Mouse (Mus musculus) lung, embryonic 16.5 days (tissue): ENCODE results near the gene Hbb-bh2. TPM values are rescaled to one million over a fixed set of nuclear protein-coding genes. Genes with fewer than 3 reads are reported as not detected.
"Not testable (repeated sequence)": the region's sequence is repeated elsewhere in the genome, so short reads cannot be mapped to it uniquely, and the experiment has no call there.

ENCODE experiments used
- ATAC-seq: fragments of 200-750 bp; cut with Nextera tagmentation; 2 replicates; pipeline ENCODE4 v1.8.0; 2017; ENCODE audit warnings: low read depth, mild to moderate bottlenecking, moderate library complexity
- H3K27ac ChIP-seq: fragments of 300-500 bp; sonication (generic); 2 replicates; pipeline ENCODE4 v1.5.1; 2014; ENCODE audit warnings: mild to moderate bottlenecking, control low read depth, low read length
- H3K27me3 ChIP-seq: fragments of 300-500 bp; sonication (generic); 2 replicates; pipeline ENCODE4 v1.6.1; 2014; ENCODE audit warnings: low read depth, low read length, mixed read lengths; ENCODE audit not compliant: control insufficient read depth, insufficient read depth
- H3K36me3 ChIP-seq: fragments of 300-500 bp; sonication (generic); 2 replicates; pipeline ENCODE4 v1.6.1; 2014; ENCODE audit warnings: low read length; ENCODE audit not compliant: control insufficient read depth, insufficient read depth
- H3K4me1 ChIP-seq: fragments of 300-500 bp; sonication (generic); replicated peaks from 2 replicates; pipeline ENCODE4 v1.6.1; 2014; ENCODE audit warnings: low read length, mixed read lengths; ENCODE audit not compliant: control insufficient read depth, insufficient read depth
- H3K4me2 ChIP-seq: fragments of 300-500 bp; sonication (generic); 2 replicates; pipeline ENCODE4 v1.6.1; 2014; ENCODE audit warnings: low read depth, low read length, control low read depth
- H3K4me3 ChIP-seq: fragments of 300-500 bp; sonication (generic); 2 replicates; pipeline ENCODE4 v1.5.1; 2014; ENCODE audit warnings: mild to moderate bottlenecking, low read length, control low read depth
- H3K9ac ChIP-seq: fragments of 300-500 bp; sonication (generic); 2 replicates; pipeline ENCODE4 v1.6.1; 2014; ENCODE audit warnings: low read length, control low read depth
- H3K9me3 ChIP-seq: fragments of 300-500 bp; sonication (generic); 2 replicates; pipeline ENCODE4 v1.6.1; 2016; ENCODE audit warnings: low read length; ENCODE audit not compliant: control insufficient read depth
- WGBS: fragments of 180-500 bp; shearing (Covaris S2); extraction: QIAGEN DNeasy Blood & Tissue Kit; methylation state at CpG from one replicate; pipeline ENCODE4 v1.1.7; 2014; 5-methylcytosine and 5-hydroxymethylcytosine counted together
- polyA plus RNA-seq: library from polyadenylated mRNA; unstranded; fragments of >200 nt; fragmentation: Nextera tagmentation; extraction: Ambion mirVana; gene quantifications from 2 replicates; pipeline ENCODE4 v1.2.1, GENCODE M21; 2015

Hbb-bh2 gene
- polyA plus RNA-seq, 1 experiment from 2014 or later = not detected

DNA sequence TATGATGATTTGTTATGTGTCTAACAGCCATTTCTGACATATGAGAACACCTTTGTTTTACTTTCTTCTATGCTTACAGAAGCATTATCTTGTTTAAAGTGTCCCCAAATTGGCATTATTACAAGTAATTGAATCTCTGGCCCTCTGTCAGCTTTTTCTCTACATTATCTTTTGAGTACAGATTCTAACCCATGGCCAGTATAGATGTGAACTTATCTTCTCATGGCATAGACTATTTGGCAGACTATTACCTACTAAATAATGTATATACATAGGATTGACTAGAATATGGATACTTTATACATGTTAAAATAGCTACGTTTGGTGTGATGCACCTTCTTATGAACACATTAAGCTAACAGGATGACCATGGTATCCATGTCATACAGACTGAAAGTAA, 14.3 kb upstream of the Hbb-bh2 start:
- H3K4me1 ChIP-seq = no peaks in the 10 kb centered on the region
- H3K27me3 ChIP-seq = no peaks in the 10 kb centered on the region
- no peak for ATAC-seq
- no peaks in the 10 kb centered on the region for H3K36me3 ChIP-seq
- no peak overlapping the region for H3K27ac ChIP-seq
- no peaks in the 10 kb centered on the region for H3K9me3 ChIP-seq
- 45% methylated on average over 1 of the region's 1 CpGs for WGBS
- H3K4me3 ChIP-seq = no peak overlapping the region
- H3K9ac ChIP-seq = no peak overlapping the region
- no peak overlapping the region for H3K4me2 ChIP-seq

DNA sequence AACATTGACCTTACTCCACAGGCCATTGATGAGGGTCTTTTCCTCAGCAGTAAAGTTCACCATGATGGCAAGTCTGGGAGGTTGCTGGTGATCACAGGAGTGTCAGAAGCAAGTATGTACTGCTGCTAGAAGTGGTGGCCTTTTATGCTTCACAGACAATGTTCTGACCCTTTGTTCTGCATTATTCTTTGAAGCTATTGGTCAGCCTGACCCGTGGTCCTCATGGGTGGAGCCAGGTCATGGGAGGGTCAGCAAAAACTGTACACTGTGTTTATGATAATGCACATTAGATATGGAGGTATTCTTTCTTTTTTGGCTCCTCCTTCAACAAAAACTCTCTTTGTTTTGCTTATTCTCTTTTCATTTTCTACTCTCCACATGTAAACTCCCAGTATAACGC, 12.8 kb upstream of the Hbb-bh2 start, which contains the start of gene Hbb-y:
TSS of gene Hbb-y (minus strand) at position 127 of the 400 bp plus-strand sequence.
- WGBS = 53% methylated on average over 2 of the region's 2 CpGs
- Histone ChIP-seq H3K4me1 (no peaks in the 10 kb centered on the region), H3K27me3 (no peaks in the 10 kb centered on the region), H3K4me3 (no peak within 1 kb of the TSS), H3K9me3 (no peaks in the 10 kb centered on the region), H3K4me2 (no peak within 1 kb of the TSS), H3K27ac (no peak within 1 kb of the TSS), H3K9ac (no peak within 1 kb of the TSS), H3K36me3 (no peaks in the 10 kb centered on the region)
- ATAC-seq = no peak

DNA sequence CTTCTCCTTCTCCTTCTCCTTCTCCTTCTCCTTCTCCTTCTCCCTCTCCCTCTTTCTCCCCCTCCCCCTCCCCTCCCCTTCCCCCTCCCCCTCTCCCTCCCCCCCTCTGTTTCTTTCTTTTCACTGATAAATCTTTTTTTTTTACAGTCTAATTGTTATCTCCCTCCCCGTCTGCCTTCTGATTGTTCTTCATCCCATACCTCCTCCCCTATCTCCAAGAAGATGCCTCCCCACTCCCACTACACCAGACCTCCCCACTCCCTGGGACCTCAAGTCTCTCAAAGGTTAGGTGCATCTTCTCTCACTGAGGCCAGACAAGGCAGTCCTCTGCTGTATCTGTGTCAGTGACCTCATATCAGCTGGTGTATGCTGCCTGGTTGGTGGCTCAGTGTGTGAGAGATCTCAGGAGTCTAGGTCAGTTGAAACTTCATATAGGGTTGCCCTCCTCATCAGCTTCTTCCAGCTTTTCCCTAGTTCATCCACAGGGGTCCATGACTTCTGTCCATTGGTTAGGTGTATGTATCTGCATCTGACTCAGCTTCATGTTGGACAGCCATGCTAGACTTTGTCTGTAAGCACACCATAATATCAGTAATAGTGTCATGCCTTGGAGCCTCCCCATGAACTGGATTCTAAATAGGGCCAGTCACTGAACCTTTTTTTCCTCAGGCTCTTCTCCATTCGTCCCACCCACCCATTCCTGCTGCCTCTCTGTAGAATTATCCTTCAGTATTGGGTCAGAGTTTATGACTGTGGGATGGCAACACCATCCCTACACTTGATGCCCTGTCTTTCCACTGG, 4.4 kb upstream of the Hbb-bh2 start:
- H3K27me3 ChIP-seq = no peaks in the 10 kb centered on the region
- H3K4me1 ChIP-seq = no peaks in the 10 kb centered on the region
- H3K9me3 ChIP-seq = no peaks in the 10 kb centered on the region
- H3K4me3 ChIP-seq = no peak overlapping the region
- H3K36me3 ChIP-seq = no peaks in the 10 kb centered on the region
- no peak overlapping the region for H3K4me2 ChIP-seq
- H3K9ac ChIP-seq = no peak overlapping the region
- 43% methylated on average over 1 of the region's 2 CpGs for WGBS
- no peak for ATAC-seq
- no peak overlapping the region for H3K27ac ChIP-seq

GRCm38 (mm10) chr7:103843034-103843433, 2.7 kb upstream of the Hbb-bh2 start, which contains the start of gene Hbb-bh1:
Hbb-bh1 (minus strand) TSS chr7:103843164.
- no peak within 1 kb of the TSS for H3K4me3 ChIP-seq
- H3K9ac ChIP-seq = no peak within 1 kb of the TSS
- H3K36me3 ChIP-seq = no peaks in the 10 kb centered on the region
- no peaks in the 10 kb centered on the region for H3K9me3 ChIP-seq
- 75% methylated on average over 2 of the region's 2 CpGs for WGBS
- no peaks in the 10 kb centered on the region for H3K27me3 ChIP-seq
- H3K4me2 ChIP-seq = no peak within 1 kb of the TSS
- no peak for ATAC-seq
- no peak within 1 kb of the TSS for H3K27ac ChIP-seq
- H3K4me1 ChIP-seq = no peaks in the 10 kb centered on the region

- no peaks in the 10 kb centered on the region for H3K36me3 ChIP-seq
- 88% methylated on average over 4 of the region's 4 CpGs for WGBS
- H3K4me2 ChIP-seq = no peak within 1 kb of the TSS
- H3K27ac ChIP-seq = no peak within 1 kb of the TSS
- no peaks in the 10 kb centered on the region for H3K27me3 ChIP-seq
- no peak within 1 kb of the TSS for H3K4me3 ChIP-seq
- no peak for ATAC-seq
- H3K9me3 ChIP-seq = no peaks in the 10 kb centered on the region
- no peak within 1 kb of the TSS for H3K9ac ChIP-seq
- H3K4me1 ChIP-seq = no peaks in the 10 kb centered on the region
These were observed 12.5 kb downstream of the Hbb-bh2 start, which contains the start of gene Hbb-bs for GRCm38 (mm10) chr7:103827808-103828207. Hbb-bs (minus strand) TSS chr7:103828096.

GRCm38 (mm10) chr7:103827139-103827538, 13.2 kb downstream of the Hbb-bh2 start:
- H3K9ac ChIP-seq, H3K4me2 ChIP-seq, H3K36me3 ChIP-seq, H3K4me1 ChIP-seq, H3K4me3 ChIP-seq, H3K27me3 ChIP-seq, ATAC-seq, H3K9me3 ChIP-seq, H3K27ac ChIP-seq: not testable (repeated sequence)
- no CpG with 5 or more reads among the region's 2 CpGs for WGBS

- no peak for ATAC-seq
These were observed 13.9 kb downstream of the Hbb-bh2 start for GRCm38 (mm10) chr7:103826255-103826887.

GRCm38 (mm10) chr7:103825536-103826254, 14.6 kb downstream of the Hbb-bh2 start:
- H3K36me3 ChIP-seq = no peaks in the 10 kb centered on the region
- no peak overlapping the region for H3K9ac ChIP-seq
- WGBS = 84% methylated on average over 3 of the region's 3 CpGs
- ATAC-seq = no peak
- no peaks in the 10 kb centered on the region for H3K4me1 ChIP-seq
- no peaks in the 10 kb centered on the region for H3K9me3 ChIP-seq
- no peak overlapping the region for H3K27ac ChIP-seq
- H3K27me3 ChIP-seq = no peaks in the 10 kb centered on the region
- H3K4me2 ChIP-seq = no peak overlapping the region
- H3K4me3 ChIP-seq = no peak overlapping the region

More at GRCm38 (mm10) chr7:103826255-103826887, 13.9 kb downstream of the Hbb-bh2 start:
- Histone ChIP-seq H3K9me3 (no peaks in the 10 kb centered on the region), H3K4me1 (no peaks in the 10 kb centered on the region), H3K36me3 (no peaks in the 10 kb centered on the region), H3K4me3 (no peak overlapping the region), H3K4me2 (no peak overlapping the region), H3K9ac (no peak overlapping the region), H3K27me3 (no peaks in the 10 kb centered on the region), H3K27ac (no peak overlapping the region)
- 60% methylated on average over 3 of the region's 3 CpGs for WGBS

DNA sequence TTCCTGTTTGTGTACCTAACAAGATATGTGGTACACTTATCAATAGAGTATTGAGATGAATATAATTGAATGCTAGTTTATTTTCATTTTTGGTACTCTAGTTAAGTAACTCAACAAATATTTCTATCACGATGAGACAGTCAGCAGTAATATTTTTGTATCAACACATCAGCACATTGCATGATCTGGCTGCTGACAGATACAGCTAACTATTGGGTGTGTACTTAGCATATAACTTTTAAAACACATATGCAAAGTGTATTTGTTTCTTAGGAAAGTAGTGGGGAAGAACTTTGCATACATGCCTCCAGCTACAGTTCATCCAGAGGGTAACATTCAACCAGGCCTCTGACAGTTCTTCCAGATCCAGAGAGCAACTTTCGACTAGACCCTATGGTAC, 15.7 kb downstream of the Hbb-bh2 start:
- H3K27me3 ChIP-seq = no peaks in the 10 kb centered on the region
- H3K9ac ChIP-seq = no peak overlapping the region
- 76% methylated on average over 2 of the region's 2 CpGs for WGBS
- no peaks in the 10 kb centered on the region for H3K36me3 ChIP-seq
- H3K4me3 ChIP-seq = no peak overlapping the region
- no peak for ATAC-seq
- H3K27ac ChIP-seq = no peak overlapping the region
- no peak overlapping the region for H3K4me2 ChIP-seq
- H3K4me1 ChIP-seq = no peaks in the 10 kb centered on the region
- no peaks in the 10 kb centered on the region for H3K9me3 ChIP-seq
